Mouse (Mus musculus) layer of hippocampus, adult 9-11 months (tissue): ENCODE measurements at regions not wholly inside any gene's neighbourhood (a gene's known extent, or its start where the extent isn't known, plus 50 kb on each side); places are given as distances from the start of the nearest gene placed in this dataset.

ENCODE experiments used
- DNase-seq: peaks from one replicate; pipeline ENCODE4 v3.0.0; 2022

DNA sequence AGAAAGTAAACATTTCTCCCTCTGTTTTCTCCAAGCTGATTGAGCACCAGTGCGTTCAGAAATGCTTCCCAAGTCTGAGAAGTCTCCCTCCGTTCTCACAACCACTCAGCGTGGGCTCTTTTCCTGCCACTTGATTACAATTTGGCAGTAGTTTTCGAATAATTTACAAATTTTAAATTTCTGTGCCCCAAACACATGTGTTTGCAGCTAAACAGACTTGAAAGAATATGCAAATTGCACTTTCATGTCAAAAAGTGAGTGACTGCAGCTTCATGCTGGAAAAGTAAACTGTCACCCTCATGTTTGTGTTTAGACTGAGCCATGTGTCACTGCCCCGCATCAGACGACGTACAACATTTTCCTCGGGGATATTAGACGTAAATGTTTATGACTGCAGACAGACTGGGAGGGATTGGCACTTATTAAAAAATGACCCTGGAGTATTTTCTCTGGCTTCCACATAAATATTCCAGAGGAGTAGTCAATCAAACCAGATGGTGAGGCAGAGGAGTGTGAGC lies 70.6 kb upstream of the Six2 start:
- no peak for DNase-seq

GRCm38 (mm10) chr17:85757647-85758046 lies 69.6 kb upstream of the Six2 start:
- no peak for DNase-seq

GRCm38 (mm10) chr17:85755557-85755956 lies 67.5 kb upstream of the Six2 start:
- DNase-seq, result no peak

- DNase-seq, result no peak
Measured at GRCm38 (mm10) chr17:85748649-85749081, 60.6 kb upstream of the Six2 start.

GRCm38 (mm10) chr17:85747976-85748648 lies 60.0 kb upstream of the Six2 start:
- no peak for DNase-seq
